Mouse (Mus musculus) megakaryocyte progenitor cell, adult 5-6 weeks (primary cell): ENCODE results near the gene Clasp1. TPM values are rescaled to one million over a fixed set of nuclear protein-coding genes. Genes with fewer than 3 reads are reported as not detected.

Experiments used
- ATAC-seq: replicated peaks from 2 replicates; pipeline ENCODE4 v1.8.0; 2016; ENCODE audit warnings: mild to moderate bottlenecking, moderate TSS enrichment, inconsistent platforms; ENCODE audit not compliant: poor library complexity
- total RNA-seq, 2 experiments: library from RNA; stranded (forward) in 1 of 2; stranded (reverse) in 1 of 2; fragments of 157-497, 149-512 nt in 1 of 2; fragments of 200-1000 nt in 1 of 2; gene quantifications; 2 replicates each; pipeline versions ENCODE4 v1.2.3 to v1.2.4; 2015 to 2017

Gene Clasp1
- total RNA-seq, 2 experiments from 2014 or later, result 45.9 to 56.3 TPM

- no peak for ATAC-seq
Measured at GRCm38 (mm10) chr1:118485572-118485971, 96.7 kb downstream of the Clasp1 start.

GRCm38 (mm10) chr1:118486021-118486420 lies 97.2 kb downstream of the Clasp1 start:
- no peak for ATAC-seq

GRCm38 (mm10) chr1:118492811-118493210 lies 104.0 kb downstream of the Clasp1 start:
- peak; percentile 76 for ATAC-seq

- ATAC-seq, result no peak
Measured at GRCm38 (mm10) chr1:118494551-118494950, 105.7 kb downstream of the Clasp1 start.

GRCm38 (mm10) chr1:118498311-118498710 lies 109.5 kb downstream of the Clasp1 start:
- ATAC-seq, result peak; percentile 99

GRCm38 (mm10) chr1:118500606-118501005 lies 111.7 kb downstream of the Clasp1 start:
- ATAC-seq, result no peak

- ATAC-seq, result no peak
Measured at GRCm38 (mm10) chr1:118501691-118502090, 112.8 kb downstream of the Clasp1 start.

- no peak for ATAC-seq
Measured at GRCm38 (mm10) chr1:118505746-118506145, 116.9 kb downstream of the Clasp1 start.

- ATAC-seq, result no peak
Measured at GRCm38 (mm10) chr1:118510996-118511395, 122.1 kb downstream of the Clasp1 start.

- ATAC-seq, result no peak
Measured at GRCm38 (mm10) chr1:118511738-118512530, 123.1 kb downstream of the Clasp1 start.

- no peak for ATAC-seq
Measured at GRCm38 (mm10) chr1:118516256-118516655, 127.4 kb downstream of the Clasp1 start.

GRCm38 (mm10) chr1:118523161-118523560 lies 134.3 kb downstream of the Clasp1 start:
- ATAC-seq, result no peak

- ATAC-seq, result peak; percentile 90
Measured at GRCm38 (mm10) chr1:118525336-118525735, 136.5 kb downstream of the Clasp1 start.

GRCm38 (mm10) chr1:118529213-118529612 lies 140.4 kb downstream of the Clasp1 start:
- ATAC-seq, result peak; percentile 51

- no peak for ATAC-seq
Measured at GRCm38 (mm10) chr1:118531259-118531658, 142.4 kb downstream of the Clasp1 start.

GRCm38 (mm10) chr1:118536021-118536420 lies 147.2 kb downstream of the Clasp1 start:
- ATAC-seq, result no peak

GRCm38 (mm10) chr1:118539046-118539445 lies 150.2 kb downstream of the Clasp1 start:
- ATAC-seq, result no peak

GRCm38 (mm10) chr1:118542880-118543279 lies 154.0 kb downstream of the Clasp1 start:
- ATAC-seq, result no peak

- no peak for ATAC-seq
Measured at GRCm38 (mm10) chr1:118548769-118549168, 159.9 kb downstream of the Clasp1 start.

GRCm38 (mm10) chr1:118551152-118551551 lies 162.3 kb downstream of the Clasp1 start:
- no peak for ATAC-seq

GRCm38 (mm10) chr1:118552071-118552470 lies 163.2 kb downstream of the Clasp1 start:
- ATAC-seq, result no peak

GRCm38 (mm10) chr1:118553045-118553444 lies 164.2 kb downstream of the Clasp1 start:
- no peak for ATAC-seq

- ATAC-seq, result no peak
Measured at GRCm38 (mm10) chr1:118553451-118553850, 164.6 kb downstream of the Clasp1 start.
